Mouse (Mus musculus) C2C12 (cell line): Measurements from ENCODE around the gene Ephb4. TPM values are rescaled to one million over a fixed set of nuclear protein-coding genes. Genes with fewer than 3 reads are reported as not detected.

Experiments used
- H3K27me3 ChIP-seq: one replicate; pipeline ENCODE4 v1.6.1; 2011; ENCODE audit not compliant: control insufficient read depth, insufficient read depth, insufficient read length
- H3K36me3 ChIP-seq: one replicate; pipeline ENCODE4 v1.6.1; 2011; ENCODE audit not compliant: control insufficient read depth, insufficient read depth
- H3K4me3 ChIP-seq: one replicate; pipeline ENCODE4 v1.5.1; 2011; ENCODE audit warnings: mild to moderate bottlenecking, control low read depth; ENCODE audit not compliant: poor library complexity, insufficient read depth, severe bottlenecking
- H3K79me2 ChIP-seq: one replicate; pipeline ENCODE4 v1.6.1; 2011; ENCODE audit not compliant: control insufficient read depth, insufficient read depth
- H3K79me3 ChIP-seq: one replicate; pipeline ENCODE4 v1.6.1; 2011; ENCODE audit warnings: low read depth, control low read depth
- H3ac ChIP-seq: one replicate; pipeline ENCODE3; 2011; ENCODE audit warnings: low read depth; ENCODE audit not compliant: control insufficient read depth, insufficient read length
- CEBPB ChIP-seq: IDR thresholded peaks from one replicate; pipeline ENCODE4 v1.6.1; 2011; ENCODE audit warnings: low read depth, mild to moderate bottlenecking, control low read depth, moderate library complexity
- CTCF ChIP-seq: IDR thresholded peaks from one replicate; pipeline ENCODE4 v1.5.1; 2011; ENCODE audit not compliant: control insufficient read depth, insufficient read depth, insufficient read length
- FOSL1 ChIP-seq: IDR thresholded peaks from one replicate; pipeline ENCODE4 v1.8.0; 2011; ENCODE audit warnings: mild to moderate bottlenecking, low read length; ENCODE audit not compliant: poor library complexity, insufficient read depth, severe bottlenecking
- MAX ChIP-seq: IDR thresholded peaks from one replicate; pipeline ENCODE4 v1.6.1; 2011; ENCODE audit warnings: mild to moderate bottlenecking, control low read depth
- MYOD1 ChIP-seq: IDR thresholded peaks from one replicate; pipeline ENCODE4 v1.6.1; 2011; ENCODE audit warnings: low read depth; ENCODE audit not compliant: control insufficient read depth, insufficient read length
- MYOG ChIP-seq: IDR thresholded peaks from one replicate; pipeline ENCODE4 v1.6.1; 2011; ENCODE audit not compliant: control insufficient read depth, insufficient read length; ENCODE audit errors: extremely low read depth
- USF1 ChIP-seq: IDR thresholded peaks from one replicate; pipeline ENCODE4 v1.6.1; 2011; ENCODE audit warnings: low read depth, mild to moderate bottlenecking, control low read depth, moderate library complexity
- polyA plus RNA-seq: library from polyadenylated mRNA; unstranded; fragments of >200 nt; fragmentation: generic; extraction: Trizol; gene quantifications from one replicate; pipeline ENCODE4 v1.2.1, GENCODE M21; 2012; ENCODE audit warnings: missing spikeins

The Ephb4 gene
- polyA plus RNA-seq, 1 experiment: 25.2 TPM

GRCm38 (mm10) chr5:137332857-137333511, 16.9 kb upstream of the Ephb4 start:
- Histone ChIP-seq H3ac (peak overlapping the region; percentile 31), H3K79me2 (no peaks in the 10 kb centered on the region), H3K27me3 (no peaks in the 10 kb centered on the region), H3K4me3 (peak overlapping the region; percentile 56), H3K36me3 (no peaks in the 10 kb centered on the region), H3K79me3 (no peaks in the 10 kb centered on the region)
- TF ChIP-seq CEBPB: no peak

DNA sequence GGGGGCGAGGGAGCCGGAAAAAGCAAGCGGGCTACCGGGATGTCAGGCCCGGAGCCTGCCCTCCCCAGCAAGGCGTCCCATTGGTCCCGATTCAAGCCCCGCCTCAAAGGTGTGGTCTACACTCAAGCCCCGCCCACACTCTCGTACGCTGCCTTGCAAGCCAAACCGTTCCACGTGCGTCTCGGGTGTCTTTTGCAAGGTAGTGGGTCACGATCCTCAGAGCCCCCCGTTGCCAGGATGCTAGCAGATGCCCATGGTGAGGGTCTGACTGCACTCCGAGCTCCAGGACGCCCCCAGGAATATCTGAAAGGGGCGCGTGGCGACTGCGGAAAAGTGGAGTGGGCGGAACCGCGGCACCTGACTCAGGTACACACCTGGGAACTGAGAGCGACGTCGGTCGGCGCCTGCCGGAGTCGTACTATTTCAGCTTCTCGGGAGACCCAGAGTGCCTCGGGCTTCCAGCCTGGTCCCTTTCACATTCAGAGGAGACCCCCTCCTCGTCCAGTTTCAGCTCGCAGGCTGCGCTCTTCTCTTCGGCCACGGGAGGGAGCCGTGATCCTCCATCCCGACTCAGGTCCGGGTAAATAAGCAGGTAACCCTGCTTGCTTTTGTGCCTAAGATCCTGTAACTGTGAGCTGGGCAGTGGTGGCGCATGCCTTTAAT, 16.3 kb upstream of the Ephb4 start, which contains the start of gene Slc12a9:
Slc12a9 (minus strand) TSS at position 86 of the 663 bp plus-strand sequence.
- TF ChIP-seq CTCF: peak; percentile 75
- TF ChIP-seq USF1: no peak
- H3K27me3 ChIP-seq: no peaks in the 10 kb centered on the region
- H3K4me3 ChIP-seq: peak within 1 kb of the TSS; percentile 56
- no peaks in the 10 kb centered on the region for H3K36me3 ChIP-seq
- H3K79me2 ChIP-seq: no peaks in the 10 kb centered on the region
- H3ac ChIP-seq: peak within 1 kb of the TSS; percentile 48
- no peaks in the 10 kb centered on the region for H3K79me3 ChIP-seq

DNA sequence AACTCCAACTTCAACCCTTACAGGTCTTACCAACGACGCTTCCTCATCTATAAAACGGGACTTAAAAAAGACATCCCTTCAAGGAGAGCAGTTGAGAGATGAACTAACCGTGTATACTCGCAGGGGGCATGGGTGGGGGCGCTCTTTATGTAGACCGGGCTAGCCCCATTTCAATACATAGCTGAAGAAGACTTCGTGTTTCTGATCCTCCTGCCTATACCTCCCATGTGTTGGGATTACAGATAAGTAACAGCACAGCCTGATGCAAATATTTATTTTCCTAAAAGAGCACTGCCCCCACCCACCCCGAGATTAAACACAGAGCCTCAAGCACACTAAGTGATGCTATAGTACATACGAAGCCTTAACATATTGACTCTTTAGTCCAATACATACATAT, 15.6 kb upstream of the Ephb4 start:
- TF ChIP-seq FOSL1 (no peak), USF1 (no peak), CTCF (no peak), MAX (no peak)
- no peak overlapping the region for H3K4me3 ChIP-seq
- H3ac ChIP-seq: no peak overlapping the region
- no peaks in the 10 kb centered on the region for H3K36me3 ChIP-seq
- no peaks in the 10 kb centered on the region for H3K79me3 ChIP-seq
- no peaks in the 10 kb centered on the region for H3K27me3 ChIP-seq
- no peaks in the 10 kb centered on the region for H3K79me2 ChIP-seq

DNA sequence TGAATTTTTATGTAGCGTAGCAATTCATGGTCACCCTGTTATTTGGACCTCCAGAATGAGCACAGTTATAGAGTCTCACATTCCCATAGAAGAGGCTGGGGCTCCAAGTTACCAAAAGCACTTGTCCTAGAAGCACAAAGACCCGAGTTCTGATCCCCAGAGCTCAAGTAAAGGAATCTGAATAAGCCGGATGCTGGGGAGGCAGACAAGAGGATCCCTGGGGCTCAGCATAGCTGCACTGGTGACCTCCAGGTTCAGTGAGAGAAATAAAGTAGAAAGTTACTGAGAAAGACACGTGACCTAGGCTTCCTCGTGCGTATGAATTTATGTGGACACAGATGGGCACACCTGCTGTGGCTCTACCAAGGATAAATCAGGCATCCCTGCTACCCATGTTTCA, 14.8 kb upstream of the Ephb4 start:
- Histone ChIP-seq H3K27me3 (no peaks in the 10 kb centered on the region), H3K79me2 (no peaks in the 10 kb centered on the region), H3K36me3 (no peaks in the 10 kb centered on the region), H3K4me3 (no peak overlapping the region), H3K79me3 (no peaks in the 10 kb centered on the region), H3ac (no peak overlapping the region)
- no peak for TF ChIP-seq USF1
- no peak for TF ChIP-seq FOSL1
- no peak for TF ChIP-seq MYOG
- no peak for TF ChIP-seq CTCF
- TF ChIP-seq MAX: no peak

DNA sequence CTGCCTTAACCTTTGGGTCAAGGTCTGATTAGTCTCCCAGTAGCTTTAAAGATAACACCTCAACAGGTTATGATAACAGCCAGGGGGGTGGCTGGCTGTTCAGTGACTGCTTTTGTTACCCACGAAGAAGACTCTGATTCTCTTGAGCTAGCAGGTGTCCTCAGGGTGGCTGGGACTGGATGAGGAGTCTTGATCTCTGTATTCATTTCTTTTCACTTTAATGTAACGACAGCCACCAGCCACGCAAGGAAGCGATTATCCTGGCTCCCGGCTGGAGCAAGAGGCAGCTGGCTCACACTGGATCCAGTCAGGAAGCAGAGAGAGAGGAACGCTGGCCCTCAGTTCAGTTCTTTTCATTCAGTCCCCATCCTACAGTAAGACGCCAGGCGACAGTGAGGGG, 12.7 kb upstream of the Ephb4 start:
- no peak for TF ChIP-seq CEBPB
- TF ChIP-seq CTCF: no peak
- no peak for TF ChIP-seq MAX
- TF ChIP-seq FOSL1: no peak
- no peak for TF ChIP-seq USF1
- no peak for TF ChIP-seq MYOD1
- TF ChIP-seq MYOG: no peak
- no peaks in the 10 kb centered on the region for H3K79me2 ChIP-seq
- H3K79me3 ChIP-seq: no peaks in the 10 kb centered on the region
- H3K36me3 ChIP-seq: no peaks in the 10 kb centered on the region
- no peaks in the 10 kb centered on the region for H3K27me3 ChIP-seq
- H3ac ChIP-seq: no peak overlapping the region
- no peak overlapping the region for H3K4me3 ChIP-seq

- H3K4me3 ChIP-seq: no peak overlapping the region
These were observed 11.7 kb upstream of the Ephb4 start for GRCm38 (mm10) chr5:137338256-137338655.

More at GRCm38 (mm10) chr5:137338256-137338655, 11.7 kb upstream of the Ephb4 start:
- no peak for TF ChIP-seq CTCF
- TF ChIP-seq MYOD1: no peak
- peak; percentile 99 for TF ChIP-seq USF1
- no peak for TF ChIP-seq FOSL1
- H3K27me3 ChIP-seq: no peaks in the 10 kb centered on the region
- H3K79me3 ChIP-seq: no peaks in the 10 kb centered on the region
- no peaks in the 10 kb centered on the region for H3K36me3 ChIP-seq
- peak overlapping the region; percentile 68 for H3ac ChIP-seq
- no peaks in the 10 kb centered on the region for H3K79me2 ChIP-seq
